In the genomic region with DNA sequence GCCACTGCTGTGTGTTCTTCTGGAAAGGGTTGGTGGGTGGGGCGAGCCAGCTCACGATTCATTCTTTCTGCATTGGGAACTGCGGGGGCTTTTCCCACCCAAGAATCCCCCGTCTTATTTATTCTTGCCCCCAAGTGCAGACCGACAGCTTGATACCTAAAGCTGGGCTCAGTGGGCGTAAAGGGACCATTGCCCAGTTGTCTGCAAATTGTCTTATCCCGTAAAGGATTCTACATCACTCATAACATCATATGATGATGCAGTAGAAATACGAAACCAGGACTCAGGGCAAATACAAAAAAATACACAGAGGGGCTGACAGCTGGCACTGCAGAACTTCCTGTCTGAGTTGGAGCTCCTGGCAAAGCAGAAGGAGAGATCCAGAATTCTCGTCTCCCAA, we compare ENCODE assay signal across 12 mouse cellular contexts.
DNase-seq lines count a peak whose midpoint lies in the region; ATAC-seq lines count a peak whose summit lies in the region.
"Had no signal": no experiment of that assay in that cellular context is flagged by ENCODE, and none has a peak within 500 bp of the region (broad histone marks: within the 10 kb centered on the region; RNA-seq: fewer than 3 reads in every experiment).

No protein-coding gene starts in this region.

- no peak overlapping the region for H3K4me3 ChIP-seq in limb, embryonic 11.5 days (ENCODE audit: low read depth, low read length)
- no peak overlapping the region for H3K4me3 ChIP-seq in limb, embryonic 10.5 days
- no peak overlapping the region for H3K4me3 ChIP-seq in midbrain, embryonic 14.5 days (replicated peaks; ENCODE audit: low read depth, low read length)
- H3K4me3 ChIP-seq in intestine, embryonic 16.5 days (ENCODE audit: low read length) = no peak overlapping the region
- H3K4me3 ChIP-seq: heart, embryonic 15.5 days had no signal

- H3K27me3 ChIP-seq in limb, embryonic 11.5 days (ENCODE audit: control insufficient read depth, insufficient read depth, low read length) = no peaks in the 10 kb centered on the region
- no peaks in the 10 kb centered on the region for H3K27me3 ChIP-seq in limb, embryonic 10.5 days (ENCODE audit: low read depth, poor library complexity, severe bottlenecking)
- H3K27me3 ChIP-seq in midbrain, embryonic 14.5 days (ENCODE audit: control insufficient read depth, insufficient read depth, low read length) = no peaks in the 10 kb centered on the region
- H3K27me3 ChIP-seq in intestine, embryonic 16.5 days (replicated peaks; ENCODE audit: control insufficient read depth, insufficient read depth, low read length) = no peaks in the 10 kb centered on the region
- H3K27me3 ChIP-seq: heart, embryonic 15.5 days had no signal

- no peaks in the 10 kb centered on the region for H3K9me3 ChIP-seq in limb, embryonic 11.5 days (ENCODE audit: control insufficient read depth, low read length)
- no peaks in the 10 kb centered on the region for H3K9me3 ChIP-seq in limb, embryonic 10.5 days (replicated peaks)
- H3K9me3 ChIP-seq in midbrain, embryonic 14.5 days (ENCODE audit: control insufficient read depth, low read length) = no peaks in the 10 kb centered on the region
- no peaks in the 10 kb centered on the region for H3K9me3 ChIP-seq in intestine, embryonic 16.5 days (ENCODE audit: control insufficient read depth, low read length)
- H3K9me3 ChIP-seq: heart, embryonic 15.5 days had no signal

- no peak for DNase-seq in frontal cortex, postnatal 25 days (ENCODE audit: low spot score in 2 of 2)
- no peak for DNase-seq in limb, embryonic 11.5 days (ENCODE audit: low spot score)
- DNase-seq in limb, embryonic 10.5 days (ENCODE audit: low spot score) = no peak
- no peak for DNase-seq in midbrain, embryonic 14.5 days
- peak; percentile 56 to 60 for DNase-seq in right cerebral cortex, postnatal 36 days (ENCODE audit: low spot score in 2 of 2)
- DNase-seq: adrenal gland, postnatal 10 days; lung, postnatal 36 days had no signal

- no peaks in the 10 kb centered on the region for H3K36me3 ChIP-seq in limb, embryonic 11.5 days (ENCODE audit: control insufficient read depth, insufficient read depth, low read length)
- H3K36me3 ChIP-seq in limb, embryonic 10.5 days = no peaks in the 10 kb centered on the region
- H3K36me3 ChIP-seq in midbrain, embryonic 14.5 days (ENCODE audit: control insufficient read depth, insufficient read depth, low read length) = no peaks in the 10 kb centered on the region
- no peaks in the 10 kb centered on the region for H3K36me3 ChIP-seq in intestine, embryonic 16.5 days (ENCODE audit: control insufficient read depth, insufficient read depth, low read length)
- H3K36me3 ChIP-seq: heart, embryonic 15.5 days had no signal

- WGBS in limb, embryonic 11.5 days = 76% methylated on average over 9 of the region's 9 CpGs
- 89% methylated on average over 9 of the region's 9 CpGs for WGBS in limb, embryonic 10.5 days
- WGBS in midbrain, embryonic 14.5 days = 84% methylated on average over 9 of the region's 9 CpGs
- 74% methylated on average over 9 of the region's 9 CpGs for WGBS in intestine, embryonic 16.5 days

- H3K4me1 ChIP-seq in limb, embryonic 11.5 days (ENCODE audit: control insufficient read depth, insufficient read depth, low read length) = peaks cover 29% of the 10 kb centered on the region
- peaks cover 69% of the 10 kb centered on the region for H3K4me1 ChIP-seq in limb, embryonic 10.5 days
- peaks cover 78% of the 10 kb centered on the region for H3K4me1 ChIP-seq in midbrain, embryonic 14.5 days (ENCODE audit: control insufficient read depth, insufficient read depth, low read length)
- peaks cover 31% of the 10 kb centered on the region for H3K4me1 ChIP-seq in intestine, embryonic 16.5 days (ENCODE audit: control insufficient read depth, insufficient read depth, low read length)

- no peak overlapping the region for H3K9ac ChIP-seq in limb, embryonic 11.5 days (ENCODE audit: low read length)
- H3K9ac ChIP-seq in midbrain, embryonic 14.5 days (replicated peaks; ENCODE audit: low read length) = no peak overlapping the region
- no peak overlapping the region for H3K9ac ChIP-seq in intestine, embryonic 16.5 days (ENCODE audit: low read depth, low read length)
- H3K9ac ChIP-seq: heart, embryonic 15.5 days had no signal

- H3K4me2 ChIP-seq in limb, embryonic 11.5 days (ENCODE audit: low read depth, severe bottlenecking) = peak overlapping the region; percentile 7; the same call in 1 of the 2 replicates
- no peak overlapping the region for H3K4me2 ChIP-seq in midbrain, embryonic 14.5 days (ENCODE audit: low read length)
- H3K4me2 ChIP-seq in intestine, embryonic 16.5 days (ENCODE audit: low read depth, low read length) = no peak overlapping the region
- H3K4me2 ChIP-seq: heart, embryonic 15.5 days had no signal

- no peak overlapping the region for H3K27ac ChIP-seq in limb, embryonic 11.5 days (replicated peaks; ENCODE audit: low read depth, low read length)
- H3K27ac ChIP-seq in limb, embryonic 10.5 days = no peak overlapping the region
- peak overlapping the region; percentile 82 for H3K27ac ChIP-seq in midbrain, embryonic 14.5 days (replicated peaks; ENCODE audit: low read depth, low read length)
- H3K27ac ChIP-seq in intestine, embryonic 16.5 days (ENCODE audit: low read length) = no peak overlapping the region
- H3K27ac ChIP-seq: kidney, postnatal 0 days had no signal

- peak; percentile 48 for ATAC-seq in frontal cortex, adult (ENCODE audit: low TSS enrichment)
- ATAC-seq in limb, embryonic 11.5 days (ENCODE audit: insufficient number of reproducible peaks, low FRiP score, low TSS enrichment, low read depth) = no peak
- ATAC-seq in midbrain, embryonic 14.5 days (ENCODE audit: low FRiP score, low TSS enrichment) = no peak
- ATAC-seq in intestine, embryonic 16.5 days = no peak
- no peak for ATAC-seq in inflammation-experienced regulatory T-cells, adult 6 months

Comparison
In these comparisons a context has a peak if more than half of its experiments do, and no peak if none do; other contexts are left out.
1. DNase-seq: peak in right cerebral cortex, postnatal 36 days (2 of 2); none in frontal cortex, postnatal 25 days (0 of 2), limb, embryonic 11.5 days (single experiment), limb, embryonic 10.5 days (single experiment) and midbrain, embryonic 14.5 days (single experiment).